Mouse (Mus musculus): ENCODE data around the gene Slc35g3. TPM values are rescaled to one million over a fixed set of nuclear protein-coding genes. Genes with fewer than 3 reads are reported as not detected.

Slc35g3 gene
- polyA plus RNA-seq, 1 experiment from 2014 or later: 1.0 TPM

DNA sequence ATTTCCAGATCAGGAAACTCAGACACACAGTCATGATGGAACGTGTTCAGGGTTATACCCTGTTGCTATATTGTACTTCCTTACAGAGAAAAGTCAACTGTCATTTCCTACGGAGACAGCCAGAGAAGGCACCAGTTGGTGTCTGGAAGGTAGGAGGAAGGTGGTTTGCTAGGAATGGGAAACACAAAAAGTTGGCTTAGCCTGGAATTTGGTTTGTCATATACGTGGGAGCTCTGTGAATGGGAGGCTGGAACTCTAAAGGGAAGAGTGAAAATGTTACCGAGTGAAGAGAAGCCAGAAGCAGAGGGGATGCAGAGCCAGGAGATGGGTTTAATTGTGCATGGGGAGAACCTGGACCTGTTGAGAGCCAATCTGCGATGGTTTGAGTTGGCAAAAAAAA, 29.7 kb upstream of the Slc35g3 start:
- H3K27ac ChIP-seq (ENCODE audit: low read length): no peak overlapping the region
- 66% methylated on average over 5 of the region's 5 CpGs for WGBS
- no peaks in the 10 kb centered on the region for H3K27me3 ChIP-seq (replicated peaks; ENCODE audit: insufficient read depth, low read length)
- no peak overlapping the region for H3K9ac ChIP-seq (replicated peaks; ENCODE audit: low read depth)
- H3K4me2 ChIP-seq (replicated peaks; ENCODE audit: low read depth, low read length): no peak overlapping the region
- H3K36me3 ChIP-seq (ENCODE audit: insufficient read depth, low read length): no peaks in the 10 kb centered on the region
- ATAC-seq (no peak), DNase-seq (ENCODE audit: low spot score) (no peak)
- no peaks in the 10 kb centered on the region for H3K9me3 ChIP-seq (ENCODE audit: low read length)
- H3K4me3 ChIP-seq (ENCODE audit: low read depth, low read length): no peak overlapping the region
- 0 out of 2 replicates have a peak, but pooled peaks cover 6% of the 10 kb centered on the region for H3K4me1 ChIP-seq (ENCODE audit: insufficient read depth, low read depth, low read length)
- no peak for TF ChIP-seq EP300 (IDR thresholded peaks at IDR 0.05)
- no peak for TF ChIP-seq CTCF (IDR thresholded peaks at IDR 0.05)

DNA sequence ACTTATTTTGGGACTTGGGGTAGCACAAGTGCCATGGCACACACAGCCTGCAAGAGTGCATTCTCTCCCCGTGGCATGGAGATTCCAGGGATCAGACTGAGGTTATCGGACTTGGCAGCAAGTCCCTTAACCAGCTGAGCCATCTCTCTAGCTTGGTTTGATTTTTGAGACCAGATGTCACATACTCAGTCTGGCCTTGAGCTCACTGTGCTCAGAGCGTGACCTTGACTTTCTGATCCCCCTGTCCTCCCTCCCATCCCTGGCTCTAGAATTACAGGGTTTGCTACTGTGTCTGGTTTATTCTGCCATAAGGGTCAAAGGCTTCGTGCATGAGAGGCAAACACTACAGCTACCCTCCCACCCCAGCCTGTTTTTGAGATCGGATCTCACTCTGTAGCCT, 27.7 kb upstream of the Slc35g3 start:
- Histone ChIP-seq H3K9ac (replicated peaks; ENCODE audit: low read depth) (no peak overlapping the region), H3K4me1 (ENCODE audit: insufficient read depth, low read depth, low read length) (peaks cover 3% of the 10 kb centered on the region; the same call in 1 of the 2 replicates), H3K27me3 (replicated peaks; ENCODE audit: insufficient read depth, low read length) (no peaks in the 10 kb centered on the region), H3K27ac (ENCODE audit: low read length) (no peak overlapping the region), H3K4me2 (replicated peaks; ENCODE audit: low read depth, low read length) (no peak overlapping the region), H3K36me3 (ENCODE audit: insufficient read depth, low read length) (no peaks in the 10 kb centered on the region), H3K4me3 (ENCODE audit: low read depth, low read length) (no peak overlapping the region), H3K9me3 (ENCODE audit: low read length) (no peaks in the 10 kb centered on the region)
- no peak for ATAC-seq
- TF ChIP-seq CTCF (IDR thresholded peaks at IDR 0.05): no peak
- no peak for TF ChIP-seq EP300 (IDR thresholded peaks at IDR 0.05)
- WGBS: 59% methylated on average over 5 of the region's 5 CpGs
- no peak for DNase-seq (ENCODE audit: low spot score)

DNA sequence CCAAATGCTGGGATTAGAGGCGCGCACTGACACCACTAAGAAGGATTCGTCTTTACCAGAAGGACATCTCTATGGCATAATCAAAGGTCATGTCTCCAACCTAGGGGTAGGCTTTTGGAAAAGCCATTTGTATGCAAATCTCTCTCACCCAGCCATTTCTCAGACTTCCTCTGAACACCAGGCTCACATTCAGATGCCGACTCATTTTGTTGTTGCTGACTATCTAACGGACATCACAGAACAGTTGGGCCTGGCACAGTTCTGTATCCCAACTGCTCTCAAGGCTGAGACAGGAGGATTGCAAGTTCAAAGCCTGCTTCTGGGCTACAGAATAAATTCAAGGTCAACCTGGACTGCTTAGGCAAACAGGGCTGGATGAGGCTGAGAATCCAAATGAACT, 25.5 kb upstream of the Slc35g3 start:
- Histone ChIP-seq H3K9me3 (ENCODE audit: low read length) (no peaks in the 10 kb centered on the region), H3K4me3 (ENCODE audit: low read depth, low read length) (no peak overlapping the region), H3K27ac (ENCODE audit: low read length) (no peak overlapping the region), H3K36me3 (ENCODE audit: insufficient read depth, low read length) (no peaks in the 10 kb centered on the region), H3K4me2 (replicated peaks; ENCODE audit: low read depth, low read length) (no peak overlapping the region), H3K4me1 (ENCODE audit: insufficient read depth, low read depth, low read length) (peaks cover 4% of the 10 kb centered on the region; the same call in 1 of the 2 replicates), H3K27me3 (replicated peaks; ENCODE audit: insufficient read depth, low read length) (no peaks in the 10 kb centered on the region), H3K9ac (replicated peaks; ENCODE audit: low read depth) (no peak overlapping the region)
- TF ChIP-seq EP300 (IDR thresholded peaks at IDR 0.05) (no peak), CTCF (IDR thresholded peaks at IDR 0.05) (no peak)
- no peak for ATAC-seq
- 86% methylated on average over 5 of the region's 5 CpGs for WGBS
- no peak for DNase-seq (ENCODE audit: low spot score)

DNA sequence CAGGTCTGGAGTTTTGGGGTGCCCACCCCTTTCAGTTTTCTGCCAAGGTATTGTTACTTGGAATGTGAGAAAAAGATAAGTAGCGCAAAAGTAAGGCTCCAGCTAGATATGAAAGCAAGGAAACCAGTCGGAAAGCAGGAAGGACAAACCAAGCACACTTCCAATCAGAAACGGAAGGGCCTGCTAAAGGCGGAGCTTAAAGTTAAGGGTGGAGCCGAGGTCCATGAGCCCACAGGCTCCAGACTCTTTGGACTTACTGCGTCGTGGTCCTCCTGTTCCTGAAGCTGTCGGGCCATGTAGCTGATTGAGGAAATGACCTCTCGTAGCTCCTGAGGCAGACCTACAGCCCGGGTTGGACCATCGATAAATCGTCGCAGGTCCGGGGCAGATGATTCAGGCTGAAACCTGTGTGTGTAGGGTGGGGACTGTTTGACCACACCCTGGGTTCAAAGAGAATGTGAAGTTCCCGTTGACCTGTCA, 23.1 kb upstream of the Slc35g3 start:
- Histone ChIP-seq H3K9me3 (ENCODE audit: low read length) (no peaks in the 10 kb centered on the region), H3K4me2 (replicated peaks; ENCODE audit: low read depth, low read length) (peak overlapping the region; percentile 50), H3K36me3 (ENCODE audit: insufficient read depth, low read length) (no peaks in the 10 kb centered on the region), H3K4me1 (ENCODE audit: insufficient read depth, low read depth, low read length) (peaks cover 4% of the 10 kb centered on the region; the same call in 1 of the 2 replicates), H3K9ac (replicated peaks; ENCODE audit: low read depth) (no peak overlapping the region), H3K27ac (ENCODE audit: low read length) (no peak overlapping the region), H3K27me3 (replicated peaks; ENCODE audit: insufficient read depth, low read length) (no peaks in the 10 kb centered on the region), H3K4me3 (ENCODE audit: low read depth, low read length) (no peak overlapping the region; the same call in 1 of the 2 replicates)
- DNase-seq (ENCODE audit: low spot score): peak; percentile 84
- ATAC-seq: peak; percentile 79
- TF ChIP-seq EP300 (IDR thresholded peaks at IDR 0.05): 0 out of 2 replicates have a peak, but pooled peaks have one; percentile 15
- no peak for TF ChIP-seq CTCF (IDR thresholded peaks at IDR 0.05)
- 25% methylated on average over 15 of the region's 15 CpGs for WGBS

DNA sequence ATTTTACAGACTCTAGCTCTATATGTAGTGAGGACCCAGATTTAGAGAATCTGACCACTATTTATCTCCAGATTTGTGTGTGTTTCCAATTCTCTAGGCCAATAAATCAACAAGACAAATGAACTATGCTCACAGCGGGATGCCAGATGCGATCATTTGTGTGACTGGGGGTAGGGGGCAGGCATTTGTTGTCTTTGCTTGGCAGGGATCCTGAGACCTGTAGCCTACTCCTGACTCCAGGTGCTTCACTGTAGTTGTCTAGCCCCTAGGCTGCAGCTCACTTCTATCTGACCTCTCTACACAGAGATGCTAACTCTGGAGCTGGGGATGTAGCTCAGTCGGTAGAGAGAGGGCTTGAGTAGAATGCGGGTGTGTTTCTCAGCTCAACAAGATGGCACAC, 20.1 kb upstream of the Slc35g3 start:
- Histone ChIP-seq H3K4me3 (ENCODE audit: low read depth, low read length) (no peak overlapping the region), H3K9me3 (ENCODE audit: low read length) (no peaks in the 10 kb centered on the region), H3K27me3 (replicated peaks; ENCODE audit: insufficient read depth, low read length) (no peaks in the 10 kb centered on the region), H3K27ac (ENCODE audit: low read length) (no peak overlapping the region), H3K4me1 (ENCODE audit: insufficient read depth, low read depth, low read length) (peaks cover 4% of the 10 kb centered on the region; the same call in 1 of the 2 replicates), H3K4me2 (replicated peaks; ENCODE audit: low read depth, low read length) (no peak overlapping the region), H3K9ac (replicated peaks; ENCODE audit: low read depth) (no peak overlapping the region), H3K36me3 (ENCODE audit: insufficient read depth, low read length) (no peaks in the 10 kb centered on the region)
- TF ChIP-seq EP300 (IDR thresholded peaks at IDR 0.05) (no peak), CTCF (IDR thresholded peaks at IDR 0.05) (no peak)
- ATAC-seq: no peak
- DNase-seq (ENCODE audit: low spot score): no peak
- 26% methylated on average over 4 of the region's 4 CpGs for WGBS

DNA sequence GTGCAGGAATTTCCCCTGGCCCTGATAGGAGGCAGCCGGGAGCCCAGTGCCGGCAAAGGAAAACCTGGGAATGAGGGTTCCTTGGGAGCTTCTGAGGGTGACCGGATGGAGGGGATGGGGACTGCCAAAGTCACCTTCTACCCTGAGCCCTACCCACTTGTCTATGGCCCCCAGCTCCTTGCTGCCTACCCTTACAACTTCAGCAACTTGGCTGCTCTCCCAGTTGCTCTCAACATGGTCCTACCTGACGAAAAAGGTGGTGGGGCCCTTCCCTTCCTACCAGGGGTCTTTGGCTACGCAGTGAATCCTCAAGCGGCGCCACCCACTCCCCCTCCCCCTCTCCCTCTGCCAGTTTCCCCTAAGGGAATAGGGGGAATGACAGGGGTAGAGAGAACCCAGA, 17.2 kb upstream of the Slc35g3 start:
- Histone ChIP-seq H3K9me3 (ENCODE audit: low read length) (no peaks in the 10 kb centered on the region), H3K27me3 (replicated peaks; ENCODE audit: insufficient read depth, low read length) (no peaks in the 10 kb centered on the region), H3K9ac (replicated peaks; ENCODE audit: low read depth) (no peak overlapping the region), H3K4me3 (ENCODE audit: low read depth, low read length) (no peak overlapping the region), H3K4me1 (ENCODE audit: insufficient read depth, low read depth, low read length) (no peaks in the 10 kb centered on the region), H3K4me2 (replicated peaks; ENCODE audit: low read depth, low read length) (no peak overlapping the region), H3K36me3 (ENCODE audit: insufficient read depth, low read length) (no peaks in the 10 kb centered on the region), H3K27ac (ENCODE audit: low read length) (no peak overlapping the region)
- TF ChIP-seq CTCF (IDR thresholded peaks at IDR 0.05) (no peak), EP300 (IDR thresholded peaks at IDR 0.05) (no peak)
- WGBS: 27% methylated on average over 7 of the region's 7 CpGs
- DNase-seq (ENCODE audit: low spot score) (no peak), ATAC-seq (no peak)

All from lung, postnatal 0 days (tissue).